Mouse (Mus musculus): Measurements from ENCODE around the gene Gdf10.

DNA sequence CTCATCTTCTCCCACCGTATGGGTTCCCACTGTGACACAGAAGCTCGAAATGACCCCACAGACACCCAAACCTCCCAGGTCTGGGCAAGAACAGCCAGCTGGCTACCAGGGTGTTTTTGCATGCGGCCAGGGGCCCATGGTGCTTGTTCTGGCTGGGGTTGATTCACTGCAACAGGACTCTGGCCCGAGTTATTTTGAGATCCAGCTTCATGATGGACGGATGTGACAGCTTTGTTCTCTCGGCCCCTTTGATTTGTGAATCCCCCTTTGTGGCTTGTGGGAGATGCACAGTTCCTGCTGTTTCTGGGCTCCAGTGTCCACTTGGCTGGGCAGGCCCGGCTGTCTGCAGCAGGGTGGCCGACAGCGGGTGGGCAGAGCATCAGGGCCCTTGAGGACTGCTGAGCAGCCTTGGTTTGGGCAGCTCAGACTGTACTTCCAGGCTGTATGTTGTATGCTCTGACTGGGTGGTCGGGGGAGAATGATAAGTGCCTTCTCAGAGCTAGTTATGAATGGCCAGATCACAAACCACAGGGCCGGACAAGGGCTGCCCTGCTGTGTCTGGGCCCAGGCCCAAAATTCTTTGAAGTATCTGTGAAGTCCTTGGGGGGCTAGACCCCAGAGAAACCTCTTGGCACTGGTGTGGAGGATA, 34.9 kb upstream of the Gdf10 start:
- TF ChIP-seq CTCF (IDR thresholded peaks at IDR 0.05; ENCODE audit: low read depth) (no peak), EP300 (optimal IDR thresholded peaks at IDR 0.05) (no peak)
